Mouse (Mus musculus): Measurements from ENCODE around the gene Casz1.
A peak's percentile ranks its signal among the peaks of the same experiment; 100 is the strongest.

The Casz1 gene

GRCm38 (mm10) chr4:148969610-148970009 lies 165.4 kb downstream of the Casz1 start:
- peak; percentile 69 for DNase-seq (ENCODE audit: low spot score)

GRCm38 (mm10) chr4:148970742-148971141 lies 166.5 kb downstream of the Casz1 start:
- no peak for DNase-seq (ENCODE audit: low spot score)

DNA sequence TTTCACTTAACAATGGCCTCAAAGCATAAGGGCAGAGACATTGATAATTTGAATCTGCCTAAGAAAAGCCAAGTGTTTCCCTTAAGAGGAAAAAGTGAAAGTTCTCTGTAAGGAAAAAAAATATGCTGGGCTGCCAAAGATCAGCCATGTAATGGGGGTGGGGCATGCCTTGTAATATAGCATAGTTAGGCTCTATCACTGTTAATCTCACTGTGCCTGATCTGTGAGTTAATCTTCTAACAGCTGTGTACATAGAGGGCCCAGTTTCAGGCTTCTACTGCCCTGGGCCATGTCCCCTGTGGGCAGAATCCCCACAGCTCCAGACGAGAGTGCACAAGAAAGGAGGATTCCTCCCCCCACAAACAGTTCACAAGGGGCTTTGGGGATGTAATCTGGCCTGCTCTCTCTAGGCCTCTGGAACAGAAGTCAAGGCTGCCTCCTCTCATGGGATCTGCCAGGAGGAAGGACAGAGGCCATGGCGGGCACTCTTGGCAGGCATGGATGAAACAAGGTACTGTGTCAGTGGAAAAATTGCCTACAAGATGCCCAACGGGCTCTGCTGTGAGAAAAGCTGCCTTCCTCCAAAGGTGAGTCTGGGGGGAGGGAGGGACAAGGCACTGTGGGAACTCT lies 167.5 kb downstream of the Casz1 start:
- no peak for DNase-seq (ENCODE audit: low spot score)

GRCm38 (mm10) chr4:148972707-148973106 lies 168.5 kb downstream of the Casz1 start:
- no peak for DNase-seq (ENCODE audit: low spot score)

DNA sequence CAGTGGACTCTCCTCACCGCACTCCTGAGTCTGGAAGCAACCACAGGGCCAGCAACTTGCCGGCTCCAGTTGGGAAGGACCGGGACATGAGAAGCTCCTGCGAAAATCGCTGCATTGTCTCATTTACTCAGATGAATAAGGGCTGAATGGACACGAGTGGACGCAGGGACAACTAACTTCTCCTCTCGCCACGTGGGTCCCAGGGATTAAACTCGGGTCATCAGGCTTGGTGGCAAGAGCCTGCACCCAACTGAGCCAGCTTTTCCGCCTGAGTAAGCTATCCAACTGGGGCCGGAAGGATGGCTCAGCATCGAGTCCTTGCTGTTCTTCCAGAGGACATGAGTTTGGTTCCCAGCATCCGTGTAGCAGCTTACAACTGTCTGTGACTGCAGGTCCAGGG lies 169.2 kb downstream of the Casz1 start:
- no peak for DNase-seq (ENCODE audit: low spot score)

DNA sequence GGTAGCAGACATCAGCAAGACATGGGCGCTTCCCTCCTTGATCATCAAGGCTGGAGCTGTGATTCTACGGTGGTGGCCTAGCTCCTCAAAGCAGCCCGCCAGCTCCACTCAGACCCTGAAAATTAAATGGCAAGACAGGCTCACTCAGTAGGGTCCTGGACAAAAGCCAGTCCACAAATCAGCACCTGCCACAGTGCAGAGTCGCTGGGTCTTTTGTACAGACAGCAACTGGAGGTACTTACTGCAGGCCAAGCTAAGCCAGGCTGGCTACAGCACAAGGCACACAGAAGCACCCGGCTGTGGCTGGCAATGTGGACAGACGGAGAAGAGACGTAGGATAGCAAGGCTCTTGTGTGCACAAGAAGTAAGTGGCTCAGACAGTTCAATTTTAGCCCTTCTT lies 170.6 kb downstream of the Casz1 start:
- peak; percentile 50 for DNase-seq (ENCODE audit: low spot score)

- DNase-seq (ENCODE audit: low spot score), result peak; percentile 87
These were observed 174.1 kb downstream of the Casz1 start for GRCm38 (mm10) chr4:148978221-148978855.

GRCm38 (mm10) chr4:148978926-148979325 lies 174.7 kb downstream of the Casz1 start:
- no peak for DNase-seq (ENCODE audit: low spot score)

- DNase-seq (ENCODE audit: low spot score), result no peak
These were observed 175.6 kb downstream of the Casz1 start for GRCm38 (mm10) chr4:148979837-148980236.

DNA sequence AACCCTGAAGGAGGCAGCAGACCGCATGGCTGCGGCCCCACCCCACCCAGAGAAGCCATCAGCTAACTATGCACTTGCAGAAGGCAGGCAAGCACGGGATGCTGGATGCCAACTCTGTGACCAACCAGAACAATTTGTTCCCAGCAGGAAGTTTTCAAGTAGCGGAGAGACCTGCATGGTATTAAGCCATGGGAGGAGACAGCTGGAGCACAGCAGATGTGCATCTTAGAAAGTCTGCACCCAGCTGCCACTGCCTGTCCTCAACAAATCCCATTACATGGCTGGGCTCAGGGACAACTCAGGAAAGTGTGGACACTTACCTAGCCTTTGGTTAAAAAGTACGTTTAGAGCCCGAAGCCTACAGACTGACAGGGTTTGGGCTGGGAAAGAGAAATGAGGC lies 178.0 kb downstream of the Casz1 start:
- no peak for DNase-seq (ENCODE audit: low spot score)

- DNase-seq (ENCODE audit: low spot score), result peak; percentile 44
These were observed 180.7 kb downstream of the Casz1 start for GRCm38 (mm10) chr4:148984701-148985540.

DNA sequence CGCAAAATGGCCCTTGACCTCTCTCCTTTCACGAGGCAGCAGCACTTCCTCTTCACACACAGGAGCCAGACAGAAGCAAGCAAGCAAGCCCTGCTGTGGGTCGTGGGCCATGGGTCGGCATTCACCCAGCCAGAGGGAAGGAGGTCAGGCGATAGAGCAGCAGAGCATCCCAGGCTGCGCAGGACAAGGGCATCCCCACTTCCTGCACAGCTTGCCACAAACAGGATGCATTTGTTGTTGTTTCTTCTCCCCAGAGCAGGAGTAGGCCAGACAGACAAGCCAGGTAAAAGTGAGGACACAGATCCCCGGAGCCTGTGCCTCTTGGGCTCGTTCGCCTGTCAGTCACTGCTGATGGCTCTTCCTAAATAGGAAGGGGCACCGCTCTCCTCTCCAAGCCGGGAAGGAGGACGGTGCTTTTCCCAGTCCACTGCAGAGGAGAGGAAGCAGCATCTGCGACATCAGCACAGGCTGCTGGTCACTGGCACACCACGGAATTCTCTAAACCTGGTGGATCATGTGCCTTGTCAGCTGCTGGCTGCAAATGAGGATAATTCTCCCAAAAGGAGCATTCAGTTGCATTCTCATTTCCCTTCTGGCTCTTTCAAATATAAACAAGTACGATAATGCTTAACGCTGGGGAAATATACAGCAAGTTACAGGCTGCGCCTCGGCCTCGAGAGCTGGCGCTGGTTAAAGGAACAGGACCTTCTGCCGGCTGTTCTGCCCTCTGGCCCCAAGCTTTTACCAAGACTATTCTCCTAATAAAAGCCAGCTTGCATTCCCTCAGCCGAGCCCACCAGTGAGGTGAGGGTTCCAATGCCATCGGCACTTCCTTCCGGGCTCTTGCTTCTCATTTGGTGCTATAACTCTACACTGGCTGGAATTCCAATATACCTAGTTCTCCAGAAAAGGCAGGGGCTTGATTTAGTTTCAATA lies 181.6 kb downstream of the Casz1 start:
- DNase-seq (ENCODE audit: low spot score), result no peak

- DNase-seq (ENCODE audit: low spot score), result no peak
These were observed 185.8 kb downstream of the Casz1 start for GRCm38 (mm10) chr4:148990038-148990437.

DNA sequence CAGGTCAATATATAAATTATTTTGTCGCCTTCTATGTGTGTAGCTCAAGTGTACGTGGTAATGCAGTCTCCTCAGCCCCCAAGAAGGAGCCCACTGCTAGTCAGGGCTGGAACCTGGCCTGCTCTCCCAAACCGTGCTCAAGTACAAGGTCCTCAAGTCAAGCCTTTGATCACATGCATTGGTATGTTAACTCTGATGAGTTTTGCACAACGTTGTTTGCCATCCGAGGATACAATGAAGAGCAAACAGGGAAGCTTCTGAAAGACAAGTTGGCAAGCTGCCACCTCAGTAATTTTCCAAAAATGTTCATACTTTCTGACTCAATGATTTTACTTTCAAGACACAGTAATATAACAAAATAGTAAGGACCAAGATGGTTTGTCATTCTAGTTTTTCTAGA lies 189.7 kb downstream of the Casz1 start:
- no peak for DNase-seq (ENCODE audit: low spot score)

GRCm38 (mm10) chr4:149000746-149001145 lies 196.5 kb downstream of the Casz1 start:
- no peak for DNase-seq (ENCODE audit: low spot score)

DNA sequence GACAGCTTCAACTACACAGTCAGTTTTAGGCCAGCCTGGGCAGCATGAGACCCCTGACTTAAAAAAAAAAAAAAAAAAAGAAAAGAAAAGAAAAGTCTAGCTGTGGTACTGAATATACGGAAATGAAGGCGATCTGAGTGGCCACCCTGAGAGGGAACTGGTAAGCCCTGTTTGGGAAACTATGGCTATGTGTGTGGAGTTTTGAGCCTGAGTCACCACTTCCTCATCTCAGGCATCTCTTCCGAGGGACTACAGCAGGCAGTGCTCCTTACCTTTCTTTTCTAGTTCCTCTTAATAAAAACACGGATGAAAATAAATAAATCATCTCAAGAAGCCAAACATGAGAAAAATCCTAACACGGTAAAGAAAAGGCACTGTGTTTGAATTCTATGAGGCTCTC lies 197.3 kb downstream of the Casz1 start:
- DNase-seq (ENCODE audit: low spot score), result no peak

GRCm38 (mm10) chr4:149002441-149003093 lies 198.3 kb downstream of the Casz1 start:
- no peak for DNase-seq (ENCODE audit: low spot score)

Measured in MN1 (cell line).